Mouse (Mus musculus): ENCODE results near the gene Gm49711.
"Not testable (repeated sequence)": the region's sequence is repeated elsewhere in the genome, so short reads cannot be mapped to it uniquely, and the experiment has no call there.

Gm49711 gene

DNA sequence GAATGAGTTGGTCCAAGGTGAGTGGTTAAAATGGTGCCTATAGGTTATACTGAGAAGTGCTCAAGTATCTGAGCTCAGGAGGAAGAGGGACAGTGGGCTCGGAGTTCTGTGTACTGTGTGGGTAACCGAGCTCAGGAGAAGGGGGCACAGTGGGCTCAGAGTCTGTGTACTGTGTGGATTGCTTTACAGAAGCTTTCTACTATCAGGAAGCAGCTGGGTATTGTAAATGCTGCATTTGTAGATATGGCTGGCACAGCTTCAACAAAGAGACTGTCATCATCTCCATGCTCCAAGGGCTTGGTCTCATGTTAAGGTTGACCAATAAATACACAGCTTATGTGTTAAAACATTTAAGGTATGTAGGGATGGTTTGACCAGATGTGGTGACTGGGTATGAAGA lies 6.7 kb downstream of the Gm49711 start:
- no peak for DNase-seq

DNA sequence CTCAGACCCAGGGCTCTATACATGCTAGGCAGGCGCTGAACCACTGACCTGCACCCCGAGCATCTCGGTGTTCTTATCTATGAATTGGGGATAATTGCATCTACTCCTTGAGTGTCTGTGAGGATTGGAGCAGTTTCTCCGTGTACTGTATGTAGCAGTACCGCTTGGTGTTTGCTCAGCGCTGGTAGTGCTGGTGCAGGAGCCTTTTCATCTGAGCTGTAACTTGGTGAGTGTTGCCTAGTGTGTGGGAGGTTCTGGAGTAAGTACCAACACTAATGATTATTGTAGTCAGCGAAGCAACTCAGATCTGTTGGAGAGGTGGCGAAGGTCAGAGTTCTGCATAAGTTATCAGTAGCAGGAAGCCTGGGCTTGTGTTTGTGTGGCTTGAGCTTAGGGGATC lies 12.2 kb downstream of the Gm49711 start:
- no peak for DNase-seq

DNA sequence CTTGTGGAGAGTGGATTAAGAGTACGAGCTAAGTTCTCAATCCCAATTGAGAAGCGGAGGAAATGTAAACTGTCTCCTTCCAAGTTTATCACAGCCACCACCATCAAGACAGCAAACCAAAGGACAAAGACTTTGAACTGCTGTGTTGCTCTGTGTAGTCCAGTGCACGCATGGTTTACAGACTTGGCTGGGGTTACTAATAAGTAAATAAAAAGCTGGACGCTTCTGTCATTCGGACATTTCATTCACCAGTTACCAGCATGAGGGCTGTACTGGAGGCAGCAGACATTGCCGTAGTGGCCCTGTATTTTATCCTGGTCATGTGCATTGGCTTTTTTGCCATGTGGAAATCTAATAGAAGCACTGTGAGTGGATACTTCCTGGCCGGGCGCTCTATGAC lies 18.7 kb downstream of the Gm49711 start:
- no peak for DNase-seq

DNA sequence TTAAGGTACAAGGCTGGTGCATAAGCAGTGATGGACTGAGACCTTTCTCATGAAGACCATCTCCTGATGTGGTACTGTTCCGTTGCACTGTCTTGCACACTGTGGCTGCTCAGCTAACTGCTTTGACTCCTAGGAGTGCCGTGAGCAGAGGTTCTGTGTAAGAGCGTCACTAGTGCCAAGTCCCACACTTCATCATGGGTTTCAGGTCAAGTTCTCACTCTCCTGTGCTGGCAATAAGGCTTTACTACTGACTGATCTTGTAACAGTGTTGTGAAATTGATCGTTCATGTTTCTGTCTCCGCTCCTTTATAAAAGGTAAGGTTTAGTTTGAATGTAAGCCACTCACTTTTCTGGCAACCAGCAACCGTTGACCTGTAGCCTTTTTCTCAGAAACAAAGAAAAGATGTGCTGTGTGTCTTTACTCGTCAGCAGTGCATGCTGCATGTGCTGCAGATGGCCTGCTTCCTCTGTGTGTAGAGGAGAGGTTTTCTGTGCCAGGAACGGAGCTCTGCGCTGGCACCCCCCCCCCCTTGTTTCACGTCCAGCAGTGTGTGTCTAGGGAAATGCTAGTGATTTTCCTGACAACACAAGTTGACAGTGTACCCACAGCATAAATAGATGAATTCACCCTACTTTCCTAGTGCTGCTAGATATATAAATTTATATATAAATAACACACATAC lies 25.8 kb downstream of the Gm49711 start:
- DNase-seq: no peak

DNA sequence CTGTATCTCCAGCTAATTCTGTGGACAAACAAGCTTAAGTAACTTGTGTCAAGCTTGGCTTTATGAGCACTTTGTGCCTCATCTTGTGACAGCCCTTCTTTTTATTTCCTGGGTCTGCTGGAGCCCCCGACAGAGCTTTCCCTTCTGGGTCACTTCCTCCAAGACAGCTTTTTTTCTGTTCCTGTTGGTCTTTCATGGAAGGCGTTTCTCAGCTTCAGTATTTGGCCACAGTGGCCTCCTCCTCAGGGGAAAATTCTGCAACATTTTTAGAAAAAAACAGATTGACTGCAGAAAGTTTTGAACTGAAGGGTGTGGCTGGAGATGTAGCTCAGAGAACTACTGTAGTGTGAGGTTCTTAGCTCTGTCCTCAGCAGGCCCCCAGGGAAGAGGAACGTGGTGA lies 31.1 kb downstream of the Gm49711 start:
- no peak for DNase-seq

DNA sequence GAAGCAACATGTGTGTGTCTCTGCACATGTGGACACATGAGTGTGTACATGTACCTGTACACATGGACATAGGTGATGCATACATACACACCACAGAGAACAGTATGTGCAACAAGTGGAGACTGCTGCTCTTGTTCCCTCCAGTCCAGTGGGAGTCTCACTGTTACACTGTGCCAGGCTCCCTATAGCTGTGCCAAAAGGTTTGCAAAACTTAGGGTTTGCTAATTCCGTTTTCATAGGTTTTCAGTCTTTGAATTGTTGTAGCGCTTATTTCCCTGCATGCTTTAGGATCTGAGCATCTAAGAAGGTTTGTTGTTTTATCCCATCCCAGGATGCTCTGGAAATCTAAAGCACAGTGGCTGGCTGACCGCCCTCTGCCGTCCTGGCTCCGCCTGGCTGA lies 33.8 kb downstream of the Gm49711 start:
- DNase-seq: no peak

DNA sequence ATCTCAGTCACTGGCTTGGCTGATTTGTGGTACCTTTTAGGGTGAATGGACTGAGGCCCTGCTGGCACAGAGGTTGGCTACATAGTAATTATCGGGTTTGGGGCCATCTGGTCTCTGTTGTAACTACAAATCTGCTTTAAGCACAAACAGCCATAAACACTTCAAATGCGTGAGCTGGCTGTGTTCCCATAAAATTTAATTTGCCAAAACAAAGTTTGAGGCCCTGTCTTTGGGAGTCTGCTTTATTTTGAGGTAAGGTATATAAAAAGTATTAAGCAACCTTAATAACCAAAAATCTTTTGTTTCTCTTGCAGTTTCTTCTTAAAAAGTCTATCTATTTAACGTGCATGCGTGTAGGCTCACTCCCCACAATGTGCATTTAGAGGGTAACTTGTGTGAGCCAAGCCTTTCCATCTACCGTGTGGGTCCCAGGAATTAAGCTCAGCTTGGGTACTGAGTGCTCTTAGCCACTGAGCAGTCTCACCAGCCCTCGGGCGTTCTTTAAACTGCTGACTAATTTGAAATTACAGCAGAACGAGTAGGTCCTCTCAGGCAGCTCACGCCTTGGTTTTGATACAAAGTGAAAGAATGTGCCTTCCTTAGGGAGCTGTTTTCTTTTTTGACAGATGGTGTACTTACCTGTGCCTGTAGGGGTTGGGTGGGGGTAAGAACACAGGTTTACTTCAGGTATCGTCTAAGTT lies 40.4 kb downstream of the Gm49711 start:
- DNase-seq: no peak

DNA sequence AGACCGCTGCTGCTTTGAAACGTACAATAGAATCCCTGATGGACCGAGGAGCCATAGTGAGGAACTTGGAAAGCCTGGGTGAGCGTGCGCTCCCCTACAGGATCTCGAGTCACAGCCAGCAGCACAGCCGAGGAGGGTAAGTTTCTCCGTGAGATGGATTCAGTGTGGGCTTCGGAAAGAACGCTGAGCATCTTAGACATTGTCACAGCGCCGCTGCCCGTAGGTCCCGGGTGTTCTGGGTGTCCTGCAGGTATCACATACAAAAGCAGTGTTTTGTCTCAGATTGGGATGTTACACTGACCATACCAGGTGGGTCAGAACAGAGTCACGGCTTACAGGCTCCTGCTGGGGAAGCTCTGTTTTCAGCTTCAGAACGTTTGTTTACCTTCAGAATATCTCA lies 41.5 kb downstream of the Gm49711 start:
- no peak for DNase-seq

DNA sequence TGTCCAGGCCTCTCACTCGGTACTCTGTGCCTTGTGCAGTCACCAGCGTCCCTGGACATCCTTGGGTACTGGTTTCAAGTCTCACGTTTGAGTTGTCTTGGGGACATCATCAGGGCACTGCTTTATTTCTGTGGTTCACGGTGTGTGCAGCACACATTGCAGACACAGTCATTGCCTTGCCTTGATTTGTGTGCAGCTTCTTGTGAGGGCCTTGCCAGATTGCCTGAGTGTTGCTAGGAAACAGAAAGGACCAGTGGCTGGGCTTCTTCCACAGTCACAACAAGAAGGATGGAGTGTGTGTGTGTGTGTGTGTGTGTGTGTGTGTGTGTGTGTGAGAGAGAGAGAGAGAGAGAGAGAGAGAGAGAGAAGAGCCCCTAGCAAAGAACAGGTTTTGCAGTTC lies 42.0 kb downstream of the Gm49711 start:
- DNase-seq: no peak

DNA sequence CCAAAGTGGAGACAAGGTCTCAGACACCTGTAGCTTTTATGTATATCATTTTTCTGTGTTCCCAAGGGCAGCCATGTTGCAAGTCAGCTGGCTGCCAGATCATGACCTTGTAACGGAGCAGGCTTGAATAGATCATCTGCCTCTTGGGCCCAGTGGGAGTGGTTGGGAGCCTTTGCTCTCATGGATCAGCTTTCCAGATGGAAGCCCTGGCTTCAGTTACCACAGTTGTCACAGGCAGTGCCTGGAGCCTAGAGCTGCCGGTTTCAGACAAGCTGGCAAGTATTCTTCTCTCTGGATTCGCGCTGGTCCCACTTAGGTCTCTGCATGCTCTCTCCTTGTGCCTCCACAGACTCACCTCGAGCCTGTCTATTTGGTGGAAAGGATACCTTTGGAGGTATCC lies 44.0 kb downstream of the Gm49711 start:
- no peak for DNase-seq

DNA sequence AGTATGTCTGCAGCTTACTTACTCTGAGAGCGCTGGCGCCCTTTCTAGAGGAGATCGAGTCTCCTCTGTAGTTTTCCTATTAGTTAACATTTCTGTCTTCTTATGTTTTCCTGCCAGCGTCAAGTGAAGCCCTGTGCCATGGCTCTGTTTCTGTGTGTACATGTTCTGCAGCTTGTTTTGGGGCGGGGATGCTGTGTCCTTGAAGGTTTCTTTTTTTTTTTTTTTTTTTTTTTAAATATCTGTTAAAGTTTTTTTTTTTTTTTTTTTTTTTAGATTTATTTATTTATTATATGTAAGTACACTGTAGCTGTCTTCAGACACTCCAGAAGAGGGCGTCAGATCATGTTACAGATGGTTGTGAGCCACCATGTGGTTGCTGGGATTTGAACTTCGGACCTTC lies 44.8 kb downstream of the Gm49711 start:
- not testable (repeated sequence) for DNase-seq

DNA sequence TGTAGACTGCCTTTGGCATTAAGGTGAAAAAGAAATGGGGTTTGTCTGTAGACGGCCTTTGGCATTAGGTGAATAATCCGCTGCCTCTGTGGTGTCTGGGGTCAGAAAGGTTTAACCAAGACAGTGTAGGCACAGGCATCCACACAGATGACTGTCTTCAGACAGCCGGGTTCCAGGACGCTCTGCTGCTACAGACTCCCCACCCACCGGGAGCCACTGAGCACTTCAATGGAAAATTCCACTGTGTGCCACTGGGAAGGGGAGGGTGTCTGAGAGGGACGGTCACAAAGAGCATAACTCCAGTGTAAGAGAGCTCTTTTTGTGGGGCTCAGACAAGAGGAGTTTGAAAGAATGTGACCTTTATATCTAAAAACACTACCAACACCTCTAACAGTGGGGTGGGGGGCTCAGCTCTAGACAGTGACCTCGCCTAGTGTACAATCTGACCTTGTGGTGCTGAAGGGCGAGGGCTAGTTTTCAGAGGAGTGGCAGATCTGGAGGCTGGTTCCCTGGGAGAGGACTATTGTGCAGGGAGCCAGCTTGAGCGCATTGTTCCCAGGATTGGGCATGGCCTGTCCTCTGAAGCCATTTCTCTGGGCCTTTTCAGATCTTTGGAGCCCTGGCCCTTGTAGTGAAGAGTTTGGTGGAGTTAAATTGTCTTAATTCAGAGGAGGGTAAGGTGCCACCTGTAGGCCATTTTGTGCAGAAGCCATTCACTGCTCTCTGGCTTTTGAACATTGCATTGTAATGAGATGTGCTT lies 45.6 kb downstream of the Gm49711 start:
- no peak for DNase-seq

DNA sequence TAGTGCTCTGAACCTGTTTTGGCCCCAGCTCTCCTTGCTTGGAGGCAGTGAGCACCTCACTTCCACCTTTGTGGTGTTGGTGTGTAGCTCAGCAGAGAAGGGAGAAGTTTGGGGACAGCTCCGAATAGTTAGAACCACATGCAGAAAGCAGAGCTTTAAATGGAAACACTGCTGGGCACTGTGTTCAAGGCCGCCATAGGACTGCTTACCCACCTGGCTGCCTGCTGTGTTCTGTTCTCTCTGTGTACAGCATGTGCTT lies 46.1 kb downstream of the Gm49711 start:
- DNase-seq: no peak

DNA sequence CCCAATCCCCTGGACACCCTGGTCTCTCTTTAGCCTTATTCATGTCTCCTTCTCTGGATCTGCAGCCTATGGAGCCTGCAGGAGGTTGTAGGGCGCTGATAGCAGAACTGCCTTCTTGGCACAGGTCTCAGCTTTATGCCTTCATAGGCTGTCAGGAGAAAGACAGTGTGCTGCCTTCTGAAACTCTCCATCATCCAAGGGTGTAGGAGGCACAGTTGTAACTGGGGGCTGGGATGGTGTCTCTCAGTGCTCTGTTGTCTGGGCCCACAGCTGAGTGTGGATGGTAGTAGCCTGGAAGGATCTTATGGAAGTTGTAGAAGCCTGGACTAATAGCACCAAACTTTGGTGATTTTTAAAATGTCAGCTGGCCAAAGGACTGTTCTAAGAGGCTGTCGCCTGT lies 46.8 kb downstream of the Gm49711 start:
- DNase-seq: no peak

DNA sequence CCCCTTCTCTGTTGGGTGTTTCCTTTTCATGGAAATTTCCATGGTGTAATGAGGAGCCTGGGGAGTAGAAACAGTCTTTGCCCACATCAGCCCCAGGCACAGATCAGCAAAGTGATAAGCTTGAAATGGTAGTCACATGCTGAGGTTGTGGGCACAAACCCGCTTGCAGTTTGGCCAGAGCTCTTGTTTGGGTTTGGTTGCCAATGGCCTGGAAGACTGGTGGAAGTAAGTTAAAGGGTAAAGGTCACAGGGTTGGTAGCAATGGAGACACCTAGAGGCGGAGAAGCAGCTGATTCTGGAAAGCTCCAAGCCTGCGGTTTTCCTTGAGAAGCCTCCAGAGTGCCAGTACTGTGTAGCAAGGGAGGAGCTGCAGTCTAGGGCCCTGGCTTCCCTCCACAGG lies 47.5 kb downstream of the Gm49711 start:
- no peak for DNase-seq

DNA sequence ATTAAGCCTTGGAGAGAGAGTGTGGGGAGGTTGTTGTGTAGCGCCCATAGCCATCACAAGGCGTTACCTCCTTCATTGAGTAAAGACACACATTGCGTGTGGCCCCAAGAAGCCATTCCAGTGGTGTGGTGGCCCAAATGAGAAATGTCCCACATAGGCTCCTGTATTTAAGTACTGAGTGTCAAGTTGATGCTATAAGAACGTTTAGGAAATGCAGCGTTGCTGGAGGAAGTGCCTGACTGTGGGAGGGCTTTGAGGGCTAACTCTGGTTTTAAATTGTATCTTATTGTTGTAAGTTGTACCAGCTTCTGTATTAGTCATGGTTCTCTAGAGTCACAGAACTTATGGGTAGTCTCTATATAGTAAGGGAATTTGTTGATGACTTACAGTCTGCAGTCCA lies 49.2 kb downstream of the Gm49711 start:
- DNase-seq: no peak

DNA sequence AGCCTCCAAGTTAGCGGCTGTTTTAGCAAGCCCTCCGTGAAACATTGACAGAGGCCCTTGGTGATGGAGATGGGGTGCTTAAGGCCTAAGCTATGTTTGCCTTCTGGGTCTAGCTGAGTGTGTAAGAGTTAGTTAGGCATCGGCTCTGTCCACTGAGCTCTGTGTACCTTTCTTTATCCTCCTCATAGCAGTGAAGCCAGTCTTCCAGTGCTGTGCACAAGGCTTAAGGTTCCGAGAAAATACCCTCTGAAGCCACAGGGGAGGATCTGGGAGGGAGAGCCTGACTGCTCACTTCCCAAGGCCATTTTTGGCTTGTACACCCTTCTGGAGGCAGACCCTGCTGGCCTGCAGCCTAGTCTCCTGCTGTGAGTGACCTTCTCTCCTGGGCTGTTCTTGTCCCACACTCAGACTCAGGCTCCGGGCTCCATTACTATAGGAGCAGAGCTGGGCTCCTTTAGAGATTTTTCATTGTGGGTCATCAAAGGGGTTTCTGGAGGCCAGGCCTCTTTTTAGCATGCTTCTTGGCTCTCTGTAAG lies 56.7 kb downstream of the Gm49711 start:
- DNase-seq: no peak

DNA sequence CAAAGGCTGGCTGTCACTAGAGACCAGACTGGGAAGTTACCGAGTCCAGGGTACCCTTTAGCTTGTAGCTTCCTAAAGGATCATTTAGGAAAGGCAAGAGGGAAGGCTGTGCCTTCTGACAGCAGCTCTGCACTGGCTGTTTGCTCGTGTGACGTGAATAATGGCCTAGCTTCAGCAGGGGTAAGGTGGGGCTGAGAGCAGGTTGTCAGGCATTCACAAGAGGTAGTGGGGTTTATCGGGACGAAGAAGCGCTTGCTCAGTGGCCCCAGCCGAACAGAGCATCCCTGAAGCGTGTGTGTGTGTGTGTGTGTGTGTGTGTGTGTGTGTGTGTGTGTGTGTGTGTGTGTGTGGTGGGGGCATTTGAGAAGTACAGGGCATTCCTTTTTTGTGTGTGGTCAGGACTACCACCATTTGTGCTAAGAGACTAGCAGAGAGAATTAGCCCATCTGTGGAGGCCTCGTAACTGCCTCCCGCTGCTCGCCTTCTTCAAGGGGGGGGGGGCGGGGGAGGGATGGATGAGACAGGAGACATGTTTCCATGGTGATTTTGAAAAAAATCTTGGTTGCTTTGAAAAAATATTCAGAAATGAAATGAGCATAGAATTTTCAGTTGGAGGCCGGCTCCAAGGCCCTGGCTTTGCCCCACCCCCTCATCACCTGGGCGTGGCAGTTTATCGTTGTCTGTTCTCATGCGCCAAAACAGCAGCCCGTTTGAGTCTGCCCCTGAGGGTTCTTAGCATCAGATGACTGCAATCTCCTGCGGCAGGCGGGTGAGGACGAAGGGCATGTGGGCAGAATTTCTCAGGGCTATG lies 57.7 kb downstream of the Gm49711 start:
- no peak for DNase-seq

DNA sequence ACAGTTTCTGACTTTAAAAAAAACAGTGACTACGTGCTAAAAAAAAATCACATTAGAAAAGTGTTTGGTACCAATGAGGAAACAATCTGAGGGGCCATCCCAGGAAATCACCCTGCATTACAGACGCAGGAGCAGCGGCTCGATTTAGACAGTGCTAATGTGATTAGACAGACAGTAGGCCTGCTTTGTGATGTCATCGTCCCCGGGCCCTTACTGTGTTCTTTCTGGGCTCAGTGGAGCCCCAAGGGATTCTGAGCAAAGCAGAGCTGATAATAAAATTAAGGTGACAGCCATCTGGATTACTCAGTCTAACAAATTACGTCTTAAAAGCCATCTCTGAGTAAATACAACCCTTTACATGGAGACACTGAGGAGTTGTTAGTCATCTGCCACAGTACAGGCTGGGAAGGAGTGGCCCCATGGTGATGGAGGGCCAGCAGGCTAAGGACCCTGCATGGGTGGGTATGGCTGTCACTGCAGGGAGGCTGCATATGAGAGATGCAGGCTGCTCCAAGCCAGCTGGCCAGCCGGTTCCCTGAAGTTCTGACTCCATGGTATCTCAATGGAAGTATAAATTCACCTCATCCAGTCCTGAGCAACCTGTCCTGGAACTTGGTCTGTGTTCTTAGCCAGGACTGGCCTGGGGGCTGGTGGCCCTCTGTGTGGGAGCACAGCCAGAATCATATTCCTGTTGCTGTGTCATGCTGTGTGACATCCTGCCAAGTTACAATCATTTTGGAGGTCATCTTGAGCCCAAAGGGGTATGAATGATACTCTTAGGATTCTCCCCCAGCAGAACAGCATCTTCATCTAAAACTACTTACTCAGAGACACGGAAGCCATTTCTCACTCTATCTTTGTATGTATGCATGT lies 59.5 kb downstream of the Gm49711 start:
- DNase-seq: no peak

DNA sequence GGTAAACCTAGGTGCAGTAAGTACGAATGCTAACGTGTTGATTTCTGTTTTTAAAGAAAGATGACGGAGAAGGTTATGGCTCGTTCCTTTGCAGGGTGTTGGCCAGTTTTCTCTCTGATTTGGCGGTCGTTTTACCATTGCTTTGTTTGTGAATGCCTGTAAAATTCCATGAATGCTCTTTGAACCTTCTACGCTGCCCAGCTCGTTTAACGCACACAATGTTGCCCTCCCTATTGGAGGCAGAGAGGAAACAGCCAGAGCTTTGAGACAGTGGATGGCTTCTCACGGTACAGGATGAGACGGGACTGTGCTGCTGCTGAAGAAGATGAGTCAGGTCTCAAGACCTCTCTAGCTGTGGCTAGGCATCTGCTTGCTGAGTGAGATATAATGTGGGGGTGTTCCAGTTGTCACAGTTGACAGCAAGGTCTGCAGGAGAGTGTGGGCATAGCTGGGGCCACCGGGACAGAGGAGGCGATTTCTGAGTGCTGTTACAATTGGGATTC lies 60.9 kb downstream of the Gm49711 start:
- no peak for DNase-seq

DNA sequence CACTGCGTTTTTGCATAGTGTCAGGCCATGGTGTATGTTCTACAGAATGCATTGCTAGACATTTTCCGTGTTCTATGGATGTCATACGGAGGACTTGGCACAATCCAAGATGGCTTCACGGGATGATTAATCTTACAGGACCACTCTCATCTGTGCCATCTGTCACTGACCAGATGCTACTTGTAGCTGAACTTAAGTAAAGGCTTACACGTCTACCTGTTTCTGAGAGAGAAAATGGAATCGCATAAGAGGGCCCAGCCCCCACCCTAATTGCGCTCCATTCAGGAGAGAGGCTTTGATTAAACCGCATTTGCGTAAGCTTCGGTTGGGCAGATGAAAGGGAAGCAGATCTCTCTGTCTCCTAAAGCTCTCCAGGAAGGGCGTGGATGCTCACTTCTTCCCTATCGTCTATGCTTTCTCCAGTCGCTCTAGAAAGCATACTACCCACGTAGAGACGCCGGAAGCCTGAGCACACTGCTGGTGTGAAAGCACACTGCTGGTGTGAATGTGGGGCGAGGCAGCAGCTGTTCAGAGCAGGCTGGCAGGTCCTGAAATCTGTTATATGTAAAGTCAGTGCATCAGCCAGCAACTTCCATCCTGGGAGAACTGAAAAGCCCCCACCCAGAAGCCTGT lies 62.9 kb downstream of the Gm49711 start:
- DNase-seq: no peak

DNA sequence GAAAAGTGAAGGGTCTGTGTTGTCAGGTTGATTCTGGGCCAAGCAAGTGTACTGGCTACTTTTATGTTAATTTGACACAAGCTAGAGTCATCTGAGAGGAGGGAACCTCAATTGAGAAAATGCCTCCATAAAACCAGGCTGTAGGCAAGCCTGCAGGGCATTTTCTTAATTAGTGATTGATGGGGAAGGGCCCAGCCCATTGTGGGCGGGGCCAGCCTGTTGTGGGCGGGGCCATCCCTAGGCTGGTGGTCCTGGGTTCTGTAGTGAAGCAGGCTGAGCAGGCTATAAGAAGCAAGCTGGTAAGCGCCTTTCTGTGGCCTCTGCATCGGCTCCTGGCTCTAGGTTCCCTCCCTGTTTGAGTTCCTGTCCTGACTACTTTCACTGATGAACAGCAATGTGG lies 69.1 kb downstream of the Gm49711 start:
- DNase-seq: no peak

Measured in spleen, adult 18-20 months (tissue).